Mouse (Mus musculus) lung, adult 2 months (tissue): ENCODE results near the gene Gse1. TPM values are rescaled to one million over a fixed set of nuclear protein-coding genes. Genes with fewer than 3 reads are reported as not detected.

ENCODE experiments used
- DNase-seq: peaks from one replicate; pipeline ENCODE4 v3.0.0; 2022
- H3K4me1 ChIP-seq: fragments of 200-500 bp; 2 replicates; pipeline ENCODE4 v1.6.1; 2011; ENCODE audit warnings: low read length; ENCODE audit not compliant: control insufficient read depth, insufficient read depth
- H3K4me3 ChIP-seq: fragments of 200-500 bp; replicated peaks from 2 replicates; pipeline ENCODE3; 2011; ENCODE audit warnings: low read depth, mild to moderate bottlenecking, control low read depth, low read length; ENCODE audit errors: extremely low read depth
- CTCF ChIP-seq: fragments of 200-500 bp; IDR thresholded peaks from 2 replicates; pipeline ENCODE4 v1.5.1; 2011; ENCODE audit warnings: mild to moderate bottlenecking, low read length, control low read depth; ENCODE audit not compliant: insufficient read depth
- POLR2A ChIP-seq: fragments of 200-500 bp; IDR thresholded peaks from 2 replicates; pipeline ENCODE4 v1.6.1; 2011; ENCODE audit warnings: low read depth, mild to moderate bottlenecking, control low read depth, low read length, borderline replicate concordance; ENCODE audit errors: extremely low read depth
- WGBS: fragments of 180-500 bp; shearing (Covaris S2); methylation state at CpG from one replicate; pipeline ENCODE4 v1.1.7; 2018; 5-methylcytosine and 5-hydroxymethylcytosine counted together
- polyA plus RNA-seq: library from polyadenylated mRNA; depleted of rRNA; stranded (reverse); fragments of >200 nt; gene quantifications from 2 replicates; pipeline ENCODE4 v1.2.3, GENCODE M21; 2012

Gse1 gene
- polyA plus RNA-seq, 1 experiment = 35.6 TPM

GRCm38 (mm10) chr8:120382436-120383203 is 154.4 kb downstream of the Gse1 start:
- DNase-seq = no peak
- H3K4me3 ChIP-seq = no peak overlapping the region
- WGBS = 28% methylated on average over 19 of the region's 19 CpGs
- TF ChIP-seq CTCF = no peak
- no peak for TF ChIP-seq POLR2A
- H3K4me1 ChIP-seq = peaks cover 24% of the 10 kb centered on the region

- no peak for DNase-seq
- WGBS = 82% methylated on average over 6 of the region's 6 CpGs
- TF ChIP-seq POLR2A (no peak), CTCF (no peak)
- H3K4me3 ChIP-seq = no peak overlapping the region
- peaks cover 24% of the 10 kb centered on the region for H3K4me1 ChIP-seq
Observed at GRCm38 (mm10) chr8:120383204-120383560, 154.9 kb downstream of the Gse1 start.

GRCm38 (mm10) chr8:120383713-120384112 is 155.5 kb downstream of the Gse1 start:
- no peak for TF ChIP-seq CTCF
- TF ChIP-seq POLR2A = no peak
- DNase-seq = no peak
- 66% methylated on average over 6 of the region's 6 CpGs for WGBS
- peaks cover 18% of the 10 kb centered on the region for H3K4me1 ChIP-seq
- H3K4me3 ChIP-seq = no peak overlapping the region

GRCm38 (mm10) chr8:120384745-120385144 is 156.5 kb downstream of the Gse1 start:
- peak; percentile 31 for TF ChIP-seq CTCF
- TF ChIP-seq POLR2A = no peak
- Histone ChIP-seq H3K4me1 (peaks cover 17% of the 10 kb centered on the region), H3K4me3 (no peak overlapping the region)
- DNase-seq = no peak

GRCm38 (mm10) chr8:120388246-120388645 is 160.0 kb downstream of the Gse1 start:
- 87% methylated on average over 6 of the region's 6 CpGs for WGBS
- DNase-seq = no peak
- no peak for TF ChIP-seq POLR2A
- TF ChIP-seq CTCF = no peak
- Histone ChIP-seq H3K4me1 (peaks cover 8% of the 10 kb centered on the region), H3K4me3 (no peak overlapping the region)

GRCm38 (mm10) chr8:120390598-120390997 is 162.3 kb downstream of the Gse1 start:
- Histone ChIP-seq H3K4me3 (no peak overlapping the region), H3K4me1 (no peaks in the 10 kb centered on the region)
- no peak for DNase-seq
- 92% methylated on average over 7 of the region's 7 CpGs for WGBS
- TF ChIP-seq CTCF = no peak
- TF ChIP-seq POLR2A = no peak

- Histone ChIP-seq H3K4me3 (no peak overlapping the region), H3K4me1 (no peaks in the 10 kb centered on the region)
- DNase-seq = no peak
- WGBS = 82% methylated on average over 21 of the region's 21 CpGs
- TF ChIP-seq POLR2A = no peak
- no peak for TF ChIP-seq CTCF
Observed at GRCm38 (mm10) chr8:120391856-120392255, 163.6 kb downstream of the Gse1 start.

- TF ChIP-seq CTCF (no peak), POLR2A (no peak)
- Histone ChIP-seq H3K4me1 (no peaks in the 10 kb centered on the region), H3K4me3 (no peak overlapping the region)
- WGBS = 77% methylated on average over 11 of the region's 11 CpGs
- DNase-seq = no peak
Observed at GRCm38 (mm10) chr8:120393085-120393484, 164.8 kb downstream of the Gse1 start.

- TF ChIP-seq POLR2A (no peak), CTCF (no peak)
- Histone ChIP-seq H3K4me1 (no peaks in the 10 kb centered on the region), H3K4me3 (no peak overlapping the region)
- 78% methylated on average over 9 of the region's 9 CpGs for WGBS
- DNase-seq = no peak
Observed at GRCm38 (mm10) chr8:120393871-120394275, 165.6 kb downstream of the Gse1 start.

- DNase-seq = no peak
- Histone ChIP-seq H3K4me3 (no peak overlapping the region), H3K4me1 (no peaks in the 10 kb centered on the region)
- 93% methylated on average over 3 of the region's 3 CpGs for WGBS
- TF ChIP-seq POLR2A (no peak), CTCF (no peak)
Observed at GRCm38 (mm10) chr8:120395892-120396291, 167.6 kb downstream of the Gse1 start.

- Histone ChIP-seq H3K4me3 (no peak overlapping the region), H3K4me1 (no peaks in the 10 kb centered on the region)
- no peak for DNase-seq
- TF ChIP-seq CTCF (no peak), POLR2A (no peak)
- WGBS = 53% methylated on average over 3 of the region's 3 CpGs
Observed at GRCm38 (mm10) chr8:120396756-120397155, 168.5 kb downstream of the Gse1 start.
